Mouse (Mus musculus) embryonic facial prominence, embryonic 13.5 days (tissue): ENCODE data around the gene Hspa12a. TPM values are rescaled to one million over a fixed set of nuclear protein-coding genes. Genes with fewer than 3 reads are reported as not detected.

Experiments
- ATAC-seq: fragments of 200-750 bp; cut with Nextera tagmentation; 2 replicates; pipeline ENCODE4 v1.8.0; 2017; ENCODE audit warnings: low read depth; ENCODE audit not compliant: insufficient number of reproducible peaks, insufficient read depth, low FRiP score, low TSS enrichment
- H3K27ac ChIP-seq: fragments of 300-500 bp; sonication (generic); 2 replicates; pipeline ENCODE4 v1.5.1; 2015; ENCODE audit warnings: moderate library complexity, mild to moderate bottlenecking, inconsistent platforms
- H3K27me3 ChIP-seq: fragments of 300-500 bp; sonication (generic); 2 replicates; pipeline ENCODE4 v1.6.1; 2015; ENCODE audit warnings: mild to moderate bottlenecking, inconsistent platforms
- H3K36me3 ChIP-seq: fragments of 300-500 bp; sonication (generic); 2 replicates; pipeline ENCODE4 v1.6.1; 2015; ENCODE audit warnings: mild to moderate bottlenecking, inconsistent platforms
- H3K4me1 ChIP-seq: fragments of 300-500 bp; sonication (generic); 2 replicates; pipeline ENCODE4 v1.6.1; 2015; ENCODE audit warnings: inconsistent platforms
- H3K4me2 ChIP-seq: fragments of 300-500 bp; sonication (generic); 2 replicates; pipeline ENCODE4 v1.6.1; 2015; ENCODE audit warnings: moderate library complexity, mild to moderate bottlenecking, inconsistent platforms
- H3K4me3 ChIP-seq: fragments of 300-500 bp; sonication (generic); 2 replicates; pipeline ENCODE4 v1.5.1; 2015; ENCODE audit warnings: mild to moderate bottlenecking, inconsistent platforms
- H3K9ac ChIP-seq: fragments of 300-500 bp; sonication (generic); 2 replicates; pipeline ENCODE4 v1.6.1; 2015; ENCODE audit warnings: mild to moderate bottlenecking, inconsistent platforms
- H3K9me3 ChIP-seq: fragments of 300-500 bp; sonication (generic); 2 replicates; pipeline ENCODE4 v1.6.1; 2016; ENCODE audit warnings: inconsistent platforms
- WGBS: fragments of 180-500 bp; shearing (Covaris S2); methylation state at CpG from one replicate; pipeline ENCODE4 v1.1.7; 2015; ENCODE audit warnings: mixed read lengths; 5-methylcytosine and 5-hydroxymethylcytosine counted together
- polyA plus RNA-seq: library from polyadenylated mRNA; unstranded; fragments of >200 nt; fragmentation: Nextera tagmentation; extraction: Ambion mirVana; gene quantifications from 2 replicates; pipeline ENCODE4 v1.2.1, GENCODE M21; 2015

Gene Hspa12a
- polyA plus RNA-seq, 1 experiment from 2014 or later = 3.8 TPM

DNA sequence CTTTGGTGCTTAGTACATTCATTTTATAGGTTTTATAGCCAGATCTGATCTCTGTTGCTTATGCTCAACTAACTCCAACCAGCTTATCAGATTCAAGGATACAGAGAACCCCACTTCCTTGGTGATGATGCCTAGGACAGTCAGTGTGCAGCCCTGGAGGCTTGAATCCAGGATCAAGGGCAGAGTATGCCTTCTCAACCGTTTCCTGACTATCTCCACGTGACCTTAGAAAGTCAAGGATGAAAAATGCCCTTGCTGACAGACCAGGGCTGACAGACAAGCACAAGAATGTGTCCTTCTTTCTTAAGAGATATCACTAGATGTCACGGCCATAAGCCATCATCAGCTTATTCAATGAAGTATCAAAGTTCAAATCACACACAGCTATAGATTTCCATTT lies 69.9 kb downstream of the Hspa12a start:
- H3K27ac ChIP-seq = no peak overlapping the region
- no peak overlapping the region for H3K4me2 ChIP-seq
- H3K9me3 ChIP-seq = no peaks in the 10 kb centered on the region
- H3K4me3 ChIP-seq = no peak overlapping the region
- 71% methylated on average over 3 of the region's 3 CpGs for WGBS
- no peaks in the 10 kb centered on the region for H3K36me3 ChIP-seq
- no peaks in the 10 kb centered on the region for H3K27me3 ChIP-seq
- H3K9ac ChIP-seq = no peak overlapping the region
- no peak for ATAC-seq
- peaks cover 4% of the 10 kb centered on the region for H3K4me1 ChIP-seq

DNA sequence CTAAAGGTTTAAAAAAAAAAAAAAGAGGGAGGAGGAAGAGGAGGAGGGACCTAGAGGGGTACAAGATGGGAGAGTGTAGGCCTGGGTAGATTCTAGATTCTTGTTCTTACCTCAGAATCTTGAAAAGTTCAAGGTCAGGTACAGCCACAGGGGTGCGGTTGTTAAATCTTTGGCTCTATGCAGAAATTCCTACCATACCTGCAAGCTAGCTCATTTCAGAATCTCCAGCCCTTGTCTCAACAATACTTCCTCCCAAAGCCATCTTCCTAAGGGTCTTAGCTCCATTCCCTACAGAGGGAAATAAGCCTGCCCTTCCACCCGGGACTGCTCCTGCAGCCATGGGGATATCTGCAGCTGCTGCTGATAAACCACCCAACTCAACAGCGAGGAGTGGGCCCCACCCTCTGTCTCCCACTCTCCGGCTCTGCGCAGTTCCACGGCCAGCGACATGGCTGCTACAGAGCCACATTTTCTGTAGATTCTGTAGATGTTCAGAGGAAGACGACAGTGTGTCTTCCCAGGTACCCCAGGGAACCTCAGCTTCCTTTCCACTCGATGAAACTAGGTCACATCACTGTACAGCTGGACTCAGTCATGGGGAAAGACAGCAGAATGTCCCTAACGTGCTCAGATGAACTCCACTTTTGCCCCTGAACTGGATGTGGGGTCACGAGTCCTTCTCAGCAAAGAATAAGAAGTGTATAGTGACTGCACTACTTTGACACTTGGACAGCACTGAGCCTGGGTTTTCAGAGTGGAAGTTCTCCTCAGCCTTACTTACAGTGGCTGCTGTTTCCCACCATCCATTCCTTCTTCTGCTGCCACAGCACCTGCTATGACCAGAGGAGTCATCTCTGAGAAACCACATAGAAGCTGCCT lies 70.8 kb downstream of the Hspa12a start:
- no peaks in the 10 kb centered on the region for H3K4me1 ChIP-seq
- ATAC-seq = no peak
- no peak overlapping the region for H3K4me2 ChIP-seq
- H3K4me3 ChIP-seq = no peak overlapping the region
- H3K36me3 ChIP-seq = no peaks in the 10 kb centered on the region
- H3K27me3 ChIP-seq = no peaks in the 10 kb centered on the region
- 77% methylated on average over 11 of the region's 11 CpGs for WGBS
- no peaks in the 10 kb centered on the region for H3K9me3 ChIP-seq
- no peak overlapping the region for H3K9ac ChIP-seq
- no peak overlapping the region for H3K27ac ChIP-seq

DNA sequence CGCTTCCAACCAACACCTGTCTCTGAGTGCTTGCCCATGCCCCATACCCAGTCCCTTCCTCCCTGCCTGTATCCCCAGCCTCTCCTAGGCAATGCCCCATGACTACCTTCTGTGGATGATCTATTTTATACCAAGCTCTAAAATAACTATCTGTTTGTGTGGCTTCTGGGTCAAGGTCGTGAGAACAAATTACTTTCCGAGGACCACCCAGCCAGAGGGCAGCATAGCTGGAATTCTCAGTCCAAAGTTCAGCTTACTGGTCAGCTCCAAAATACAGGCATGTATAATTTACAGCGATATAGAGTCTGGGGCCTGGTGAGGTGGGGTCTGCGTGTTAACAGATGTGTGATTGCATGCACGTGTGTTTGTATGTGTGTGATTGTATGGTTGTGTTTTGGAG lies 71.6 kb downstream of the Hspa12a start:
- ATAC-seq = no peak
- H3K27me3 ChIP-seq = no peaks in the 10 kb centered on the region
- H3K9ac ChIP-seq = no peak overlapping the region
- H3K27ac ChIP-seq = no peak overlapping the region
- 74% methylated on average over 6 of the region's 6 CpGs for WGBS
- no peak overlapping the region for H3K4me2 ChIP-seq
- H3K9me3 ChIP-seq = no peaks in the 10 kb centered on the region
- H3K4me1 ChIP-seq = no peaks in the 10 kb centered on the region
- H3K36me3 ChIP-seq = no peaks in the 10 kb centered on the region
- H3K4me3 ChIP-seq = no peak overlapping the region

DNA sequence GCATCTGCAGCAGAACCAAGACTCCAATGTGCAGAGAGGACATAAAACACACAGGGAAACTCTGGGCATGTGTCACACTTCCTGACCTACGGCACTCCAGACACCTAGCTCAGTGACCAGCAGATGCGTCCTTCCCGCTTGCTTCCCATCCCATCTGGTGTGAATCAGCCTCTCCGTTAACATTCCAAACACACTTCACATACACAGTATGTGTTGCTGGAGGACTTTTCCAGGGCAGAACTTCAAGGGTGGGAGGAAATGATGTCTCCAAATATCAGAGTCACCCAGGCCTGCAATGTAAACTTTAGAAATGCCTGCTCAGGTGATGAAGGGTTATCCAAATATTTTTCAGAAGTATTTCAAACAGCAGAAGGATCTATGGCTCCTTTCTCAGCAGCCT lies 76.8 kb downstream of the Hspa12a start:
- peaks cover 13% of the 10 kb centered on the region for H3K27me3 ChIP-seq
- no peaks in the 10 kb centered on the region for H3K9me3 ChIP-seq
- no peak overlapping the region for H3K27ac ChIP-seq
- H3K36me3 ChIP-seq = no peaks in the 10 kb centered on the region
- H3K9ac ChIP-seq = no peak overlapping the region
- H3K4me2 ChIP-seq = no peak overlapping the region
- H3K4me3 ChIP-seq = no peak overlapping the region
- ATAC-seq = no peak
- 48% methylated on average over 4 of the region's 4 CpGs for WGBS
- H3K4me1 ChIP-seq = no peaks in the 10 kb centered on the region

DNA sequence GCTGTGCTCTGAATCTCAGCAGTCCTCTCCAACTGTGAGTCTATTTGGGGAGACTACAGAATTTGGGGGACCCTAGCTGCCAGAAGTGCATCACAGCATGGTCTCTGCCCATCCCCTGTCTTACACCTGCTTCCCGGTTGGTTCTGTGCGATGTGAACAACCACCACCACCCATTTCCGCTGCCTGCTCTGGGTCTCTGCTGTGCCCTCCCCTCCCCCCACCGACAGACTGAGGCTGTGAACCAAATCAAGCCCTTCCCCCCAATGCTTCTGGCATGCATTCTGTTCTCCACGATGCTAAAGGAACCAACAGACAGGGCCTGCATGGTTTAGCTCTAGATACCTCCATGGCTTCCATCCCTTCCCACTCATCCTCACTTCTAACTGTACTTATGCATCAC lies 78.2 kb downstream of the Hspa12a start:
- Histone ChIP-seq H3K36me3 (no peaks in the 10 kb centered on the region), H3K9ac (no peak overlapping the region), H3K4me1 (peaks cover 9% of the 10 kb centered on the region), H3K27ac (no peak overlapping the region), H3K4me2 (no peak overlapping the region), H3K27me3 (peaks cover 24% of the 10 kb centered on the region), H3K9me3 (no peaks in the 10 kb centered on the region), H3K4me3 (no peak overlapping the region)
- no peak for ATAC-seq
- WGBS = 40% methylated on average over 5 of the region's 5 CpGs

DNA sequence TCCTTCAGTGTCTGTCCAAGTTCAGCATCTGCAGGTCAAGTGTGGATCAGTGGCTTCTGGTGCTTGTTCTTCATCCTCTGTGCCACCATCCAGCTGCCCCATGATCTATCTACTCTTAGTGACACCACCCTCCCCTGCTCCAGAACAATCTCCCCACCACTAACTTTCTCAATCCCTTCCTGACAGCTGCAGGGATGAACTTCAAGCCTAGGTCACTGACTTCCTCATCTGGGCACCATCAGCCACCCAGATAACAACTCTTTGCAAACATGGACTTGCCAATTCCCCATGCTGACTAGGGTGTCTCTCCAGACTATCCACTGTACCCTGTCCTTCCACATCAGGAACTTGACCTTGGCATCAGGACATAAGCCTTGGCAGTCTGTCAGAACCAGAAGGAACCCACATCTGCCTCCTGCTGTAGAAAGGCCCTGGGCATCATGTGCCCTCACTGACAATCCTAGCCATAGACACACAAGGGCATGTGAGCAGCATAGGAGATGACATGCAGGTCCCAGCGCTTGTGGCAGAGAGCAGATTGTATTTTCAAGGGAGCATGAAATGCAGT lies 79.4 kb downstream of the Hspa12a start:
- Histone ChIP-seq H3K9me3 (no peaks in the 10 kb centered on the region), H3K36me3 (no peaks in the 10 kb centered on the region), H3K4me3 (no peak overlapping the region), H3K27me3 (peaks cover 35% of the 10 kb centered on the region), H3K27ac (no peak overlapping the region), H3K9ac (no peak overlapping the region), H3K4me2 (no peak overlapping the region), H3K4me1 (peaks cover 19% of the 10 kb centered on the region)
- 85% methylated on average over 1 of the region's 1 CpGs for WGBS
- no peak for ATAC-seq

DNA sequence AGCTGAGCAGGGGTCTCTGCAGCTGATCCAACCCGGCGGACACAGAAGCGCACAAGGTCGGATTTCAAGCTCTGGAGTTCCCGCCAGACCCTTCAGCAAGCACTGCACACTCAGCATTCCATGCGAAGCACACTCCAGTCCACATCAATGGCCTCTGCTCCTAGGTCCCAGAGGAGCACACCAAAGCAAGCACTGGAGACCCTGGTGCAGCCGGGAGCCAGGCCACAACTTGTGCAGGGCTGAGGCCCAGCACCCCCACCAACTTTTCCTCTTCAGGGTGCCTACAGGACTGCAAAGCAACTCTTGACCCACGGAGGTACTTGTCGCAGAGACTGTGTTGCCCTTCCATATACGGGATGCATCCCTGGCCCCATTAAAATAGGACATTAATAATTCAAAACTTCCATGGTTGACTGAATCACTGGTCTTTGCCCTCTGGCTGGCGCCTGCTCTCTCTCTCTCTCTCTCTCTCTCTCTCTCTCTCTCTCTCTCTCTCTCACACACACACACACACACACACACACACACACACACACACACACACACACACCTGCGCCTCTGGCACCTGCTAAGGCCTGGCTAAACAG lies 82.2 kb downstream of the Hspa12a start:
- Histone ChIP-seq H3K4me3 (peak overlapping the region; percentile 62), H3K36me3 (no peaks in the 10 kb centered on the region), H3K9ac (peak overlapping the region; percentile 69), H3K4me2 (peak overlapping the region; percentile 96), H3K9me3 (no peaks in the 10 kb centered on the region), H3K4me1 (peaks cover 19% of the 10 kb centered on the region), H3K27ac (no peak overlapping the region), H3K27me3 (peaks cover 44% of the 10 kb centered on the region)
- WGBS = 19% methylated on average over 12 of the region's 12 CpGs
- no peak for ATAC-seq

DNA sequence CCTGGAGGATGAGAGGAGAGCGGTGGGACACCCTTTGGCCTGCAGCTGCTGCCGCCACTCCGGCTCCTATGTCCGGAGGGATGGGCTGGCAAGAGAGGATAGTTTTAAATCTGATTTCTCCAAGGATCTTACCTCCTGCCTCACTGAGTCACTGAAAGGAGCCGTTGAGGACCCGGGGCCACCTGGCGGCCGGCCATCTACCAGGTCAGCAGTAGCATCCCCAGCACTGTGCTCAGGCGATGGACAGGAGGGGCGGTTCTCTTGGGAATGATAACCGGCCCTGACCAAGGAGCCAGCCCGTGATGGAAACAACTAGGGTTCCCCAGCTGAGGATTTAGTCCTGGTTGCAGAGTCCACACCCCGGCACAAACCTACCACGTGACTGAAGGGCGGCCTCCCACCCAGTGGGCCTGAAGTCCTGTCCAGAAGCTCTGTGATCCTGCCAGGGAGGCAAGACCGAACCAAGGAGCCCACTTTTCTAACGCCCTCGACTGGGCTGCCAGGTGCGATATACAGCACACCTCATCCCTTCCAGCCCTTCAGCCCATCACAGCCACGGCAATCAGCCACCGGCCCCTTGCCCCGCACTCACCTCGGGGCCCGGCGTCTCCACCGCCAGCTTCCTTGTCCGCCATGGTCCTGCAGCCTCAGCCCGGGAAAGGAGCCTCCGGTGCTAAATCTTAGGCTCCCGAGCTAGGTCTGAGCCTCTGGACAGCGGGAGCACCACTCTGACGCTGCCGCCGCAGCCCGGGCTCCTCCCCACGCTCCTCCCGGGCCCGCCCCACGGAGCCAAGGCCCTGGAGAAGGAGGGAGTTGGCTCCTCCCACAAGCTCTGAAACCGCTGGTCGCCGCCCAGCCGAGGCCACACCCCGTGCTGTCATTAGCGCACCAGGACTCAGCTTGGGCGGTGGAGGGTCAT lies 82.9 kb downstream of the Hspa12a start:
- peak; percentile 78; the same call in 1 of the 2 replicates for ATAC-seq
- H3K9ac ChIP-seq = peak overlapping the region; percentile 69
- H3K36me3 ChIP-seq = no peaks in the 10 kb centered on the region
- H3K27ac ChIP-seq = no peak overlapping the region
- peaks cover 44% of the 10 kb centered on the region for H3K27me3 ChIP-seq
- WGBS = 1% methylated on average over 46 of the region's 46 CpGs
- peaks cover 19% of the 10 kb centered on the region for H3K4me1 ChIP-seq
- peak overlapping the region; percentile 96 for H3K4me2 ChIP-seq
- H3K4me3 ChIP-seq = peak overlapping the region; percentile 62
- H3K9me3 ChIP-seq = no peaks in the 10 kb centered on the region

DNA sequence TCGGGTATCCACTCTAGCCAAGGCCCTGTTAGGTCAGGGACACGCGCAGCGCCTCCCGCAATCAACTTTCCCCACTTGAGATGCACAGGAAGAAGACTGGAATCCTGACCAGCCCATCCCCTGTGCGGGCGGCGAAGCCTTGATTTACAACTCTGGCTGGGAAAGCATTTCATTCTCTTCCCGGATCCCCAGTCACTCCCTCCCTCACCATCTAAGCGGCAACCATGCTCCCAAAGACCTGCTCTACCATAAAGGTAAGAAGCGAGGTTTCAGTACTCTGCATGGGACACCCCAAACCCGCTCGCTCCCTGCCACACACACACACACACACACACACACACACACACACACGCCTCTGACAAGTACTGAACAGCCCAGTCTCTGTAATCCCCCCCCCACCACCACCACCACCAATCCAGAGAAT lies 83.6 kb downstream of the Hspa12a start:
- H3K4me3 ChIP-seq = peak overlapping the region; percentile 62
- peaks cover 19% of the 10 kb centered on the region for H3K4me1 ChIP-seq
- H3K4me2 ChIP-seq = peak overlapping the region; percentile 96
- H3K27me3 ChIP-seq = peaks cover 44% of the 10 kb centered on the region
- no peaks in the 10 kb centered on the region for H3K9me3 ChIP-seq
- H3K9ac ChIP-seq = peak overlapping the region; percentile 69
- H3K36me3 ChIP-seq = no peaks in the 10 kb centered on the region
- no peak for ATAC-seq
- H3K27ac ChIP-seq = no peak overlapping the region
- 3% methylated on average over 14 of the region's 14 CpGs for WGBS

DNA sequence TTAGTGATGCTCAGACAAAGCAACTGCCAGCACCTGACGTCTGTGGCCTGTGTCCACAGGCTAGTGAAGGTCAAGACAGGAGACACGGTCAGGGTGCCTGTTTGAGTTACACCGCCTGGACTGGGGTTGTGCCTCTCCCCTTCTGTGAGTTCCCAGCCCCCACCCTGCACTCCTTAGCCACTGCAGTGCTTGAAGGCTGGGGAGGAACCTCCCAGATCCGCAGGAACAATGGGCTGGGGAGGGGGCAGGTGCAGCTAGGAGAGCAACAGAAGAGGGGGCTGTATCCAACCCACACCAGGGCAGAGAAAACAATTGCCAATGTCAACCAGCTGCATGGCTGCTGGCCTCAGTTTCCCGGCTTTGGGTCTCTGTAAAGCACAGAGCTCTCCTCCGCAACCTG lies 84.1 kb downstream of the Hspa12a start:
- Histone ChIP-seq H3K9ac (peak overlapping the region; percentile 69), H3K4me2 (peak overlapping the region; percentile 96), H3K27ac (no peak overlapping the region), H3K36me3 (no peaks in the 10 kb centered on the region), H3K27me3 (peaks cover 44% of the 10 kb centered on the region), H3K4me3 (peak overlapping the region; percentile 62), H3K9me3 (no peaks in the 10 kb centered on the region), H3K4me1 (peaks cover 19% of the 10 kb centered on the region)
- 11% methylated on average over 6 of the region's 6 CpGs for WGBS
- ATAC-seq = no peak

DNA sequence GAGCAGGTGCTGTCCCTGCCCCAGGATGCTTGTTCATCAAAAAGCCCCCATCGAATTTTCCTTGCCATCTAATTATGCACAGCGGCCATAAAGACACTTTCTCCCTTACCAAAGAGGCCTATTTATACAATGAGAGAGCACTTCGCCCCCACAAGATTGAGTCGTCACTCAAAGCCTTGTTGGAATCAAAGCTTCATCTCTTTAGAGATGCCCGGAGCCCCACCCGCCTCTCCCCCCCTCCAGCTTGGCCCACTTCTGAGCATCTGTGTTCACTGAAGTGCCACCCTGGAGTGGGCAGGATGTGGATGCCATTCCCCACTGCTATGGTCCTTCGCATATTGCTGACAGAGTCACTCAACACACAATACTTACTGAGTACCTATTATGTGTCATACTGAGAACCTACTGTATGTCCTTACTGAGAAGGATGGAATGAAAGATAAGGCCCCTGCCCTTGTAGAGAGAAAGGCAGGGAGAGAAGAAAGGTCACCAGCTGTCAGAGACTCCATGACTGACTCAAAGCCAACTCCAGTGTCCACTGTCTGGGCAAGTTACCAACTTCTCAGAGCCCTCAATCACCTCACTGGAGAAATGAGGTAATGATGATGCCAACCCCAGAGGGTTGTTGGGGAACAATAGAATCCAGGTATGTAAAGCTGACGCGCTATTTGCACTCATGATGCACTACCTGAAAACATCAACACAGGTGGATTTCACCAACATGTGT lies 87.2 kb downstream of the Hspa12a start:
- no peak overlapping the region for H3K9ac ChIP-seq
- no peaks in the 10 kb centered on the region for H3K36me3 ChIP-seq
- peaks cover 29% of the 10 kb centered on the region for H3K27me3 ChIP-seq
- H3K27ac ChIP-seq = no peak overlapping the region
- no peak for ATAC-seq
- WGBS = 83% methylated on average over 9 of the region's 9 CpGs
- H3K9me3 ChIP-seq = no peaks in the 10 kb centered on the region
- H3K4me3 ChIP-seq = no peak overlapping the region
- H3K4me2 ChIP-seq = no peak overlapping the region
- H3K4me1 ChIP-seq = peaks cover 19% of the 10 kb centered on the region
